Mouse (Mus musculus) G1E (cell line): ENCODE results near the gene Hdac4.

Source experiments
- CTCF ChIP-seq: IDR thresholded peaks from 2 replicates; pipeline ENCODE4 v1.5.1; 2012; ENCODE audit warnings: low read depth, low read length, inconsistent platforms, mixed read lengths
- GATA1 ChIP-seq: IDR thresholded peaks from 2 replicates; pipeline ENCODE4 v1.6.1; 2012; ENCODE audit warnings: borderline replicate concordance, low read length, inconsistent platforms, mixed read lengths
- GATA2 ChIP-seq: IDR thresholded peaks from 2 replicates; pipeline ENCODE4 v1.6.1; 2012; ENCODE audit warnings: low read depth, low read length, inconsistent platforms, borderline replicate concordance
- TAL1 ChIP-seq: conservative IDR thresholded peaks from 2 replicates; pipeline ENCODE4 v1.6.1; 2012; ENCODE audit warnings: low read depth, low read length, inconsistent platforms, mixed read lengths

DNA sequence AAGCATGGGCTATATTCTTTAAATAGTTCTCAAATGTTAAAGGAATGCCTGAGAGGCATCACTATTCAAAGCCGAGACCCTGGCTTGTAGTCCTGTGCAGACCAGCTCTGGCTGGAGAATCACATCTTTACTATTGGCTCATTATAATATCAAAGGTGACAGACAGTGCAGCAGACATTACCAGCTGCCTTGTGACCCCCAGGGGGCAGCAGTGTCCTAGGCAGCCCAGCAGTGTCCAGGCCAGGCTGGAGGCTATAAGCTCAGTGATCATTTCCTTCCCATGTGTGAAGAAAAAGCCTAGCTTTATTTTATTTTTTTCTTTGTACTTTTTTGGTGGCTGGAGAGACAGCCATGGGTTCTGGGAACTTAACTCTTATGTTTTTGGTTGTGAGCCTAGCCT is 233.2 kb downstream of the Hdac4 start:
- TF ChIP-seq CTCF = peak; percentile 48; the same call in 1 of the 2 replicates
- TF ChIP-seq GATA2 = no peak
- TF ChIP-seq GATA1 = no peak
- TF ChIP-seq TAL1 = no peak
